Mouse (Mus musculus) testis, adult 2 months (tissue): ENCODE results near the gene G3bp1.

Experiments used
- CTCF ChIP-seq: fragments of 200-500 bp; IDR thresholded peaks from 2 replicates; pipeline ENCODE4 v1.5.1; 2012; ENCODE audit warnings: low read depth, mild to moderate bottlenecking, inconsistent platforms, low read length, moderate library complexity; ENCODE audit not compliant: control insufficient read depth, insufficient read depth, insufficient replicate concordance
- POLR2A ChIP-seq: fragments of 200-500 bp; IDR thresholded peaks from 2 replicates; pipeline ENCODE4 v1.6.1; 2012; ENCODE audit warnings: low read depth, mild to moderate bottlenecking, inconsistent platforms, low read length, moderate library complexity; ENCODE audit not compliant: control insufficient read depth

DNA sequence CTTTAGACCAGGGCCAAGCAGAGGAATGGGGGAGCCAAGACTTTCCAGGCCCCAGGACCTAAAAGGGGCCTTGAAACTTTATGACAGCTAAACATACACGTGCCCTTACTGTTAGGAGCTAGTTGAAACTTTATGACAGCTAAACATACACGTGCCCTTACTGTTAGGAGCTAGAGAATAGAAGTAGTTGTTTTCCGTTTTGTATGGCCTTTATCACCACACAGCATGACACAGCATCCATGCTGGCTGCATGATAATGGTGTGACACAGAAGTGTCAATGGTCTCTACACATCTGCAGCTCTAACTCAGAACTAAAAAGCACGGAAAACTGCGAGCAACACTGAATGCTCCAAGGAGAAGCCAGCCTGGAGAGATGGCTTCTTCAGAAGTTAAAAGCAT is 48.2 kb downstream of the G3bp1 start:
- TF ChIP-seq CTCF: no peak
- no peak for TF ChIP-seq POLR2A
